Mouse (Mus musculus) cerebellum, adult 2 months (tissue): ENCODE measurements around the gene Ndrg2.

ENCODE experiments used
- CTCF ChIP-seq: fragments of 200-500 bp; IDR thresholded peaks from 2 replicates; pipeline ENCODE4 v1.5.1; 2011; ENCODE audit warnings: low read depth, mild to moderate bottlenecking, control low read depth, low read length, moderate library complexity, borderline replicate concordance; ENCODE audit not compliant: insufficient read depth
- POLR2A ChIP-seq: fragments of 200-500 bp; IDR thresholded peaks from 2 replicates; pipeline ENCODE4 v1.6.1; 2011; ENCODE audit warnings: low read length, control low read depth, borderline replicate concordance; ENCODE audit not compliant: insufficient read depth

DNA sequence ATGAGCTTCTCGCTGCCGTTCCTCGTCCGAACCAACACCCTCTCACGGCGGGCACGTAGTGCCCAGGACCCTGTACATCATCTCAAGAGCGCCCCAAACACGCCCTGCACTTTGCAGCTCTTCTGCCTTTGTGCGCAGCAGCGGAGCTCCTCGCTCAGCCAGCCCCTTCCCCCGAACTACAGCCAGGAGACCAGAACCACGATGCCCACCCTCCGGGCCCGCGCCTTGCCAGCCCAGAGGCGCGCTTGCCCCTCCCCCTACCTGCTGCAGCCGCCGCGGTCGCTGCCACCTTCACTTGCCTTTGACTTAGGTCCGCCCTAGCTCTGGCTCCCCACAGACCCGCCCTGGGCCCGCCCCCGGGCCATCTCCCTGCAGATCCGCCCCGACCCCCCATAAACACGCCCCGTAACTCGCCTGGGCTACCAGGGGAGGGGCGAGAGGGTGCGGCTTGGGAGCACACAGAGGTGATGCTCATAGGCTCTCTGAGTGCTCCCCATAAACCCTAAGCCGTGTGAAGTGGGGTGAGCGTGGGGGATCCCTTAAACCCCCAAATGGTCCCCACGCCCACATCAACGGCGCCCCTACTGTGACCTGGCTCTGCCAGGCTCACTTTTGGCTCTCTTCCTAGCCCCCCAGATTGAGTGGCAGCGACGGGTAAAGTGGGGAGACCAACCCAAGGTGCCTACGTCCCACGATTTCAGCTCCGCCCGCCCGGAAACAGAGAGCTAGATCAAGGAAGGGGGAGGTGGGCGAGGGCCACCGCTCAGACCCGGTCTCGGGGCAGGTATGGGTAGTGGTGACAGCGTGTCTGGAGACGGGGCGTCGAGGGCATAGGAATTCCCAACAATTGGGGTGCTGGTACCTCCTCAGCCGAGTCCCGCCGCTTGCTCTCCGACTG, 647 bp downstream of the Ndrg2 start:
- TF ChIP-seq CTCF (no peak), POLR2A (0 out of 2 replicates have a peak, but pooled peaks have one; percentile 16)
